Mouse (Mus musculus): ENCODE measurements at regions not wholly inside any gene's neighbourhood (a gene's known extent, or its start where the extent isn't known, plus 50 kb on each side); places are given as distances from the start of the nearest gene placed in this dataset.

DNA sequence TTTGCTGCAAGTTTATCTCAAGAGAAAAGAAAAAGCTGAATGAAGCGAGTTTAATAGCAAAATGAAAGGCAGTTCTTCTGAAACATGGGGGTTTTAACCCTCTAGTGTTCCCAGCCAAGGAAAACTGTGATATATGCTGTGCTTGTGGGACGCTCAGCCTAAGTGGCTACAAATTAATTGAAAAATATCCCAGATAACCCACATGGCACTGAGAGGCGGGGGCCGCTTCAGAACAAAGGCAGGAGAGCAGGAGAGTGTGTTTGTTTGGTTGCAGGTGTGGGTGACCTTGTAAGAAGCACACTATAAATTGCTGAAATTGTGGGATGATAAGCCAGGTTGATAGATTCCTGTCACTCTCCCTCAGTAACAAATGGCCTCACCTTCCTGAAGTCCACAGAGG lies 154.7 kb upstream of the Mpped2 start:
- DNase-seq (ENCODE audit: low read depth, low spot score) = no peak

DNA sequence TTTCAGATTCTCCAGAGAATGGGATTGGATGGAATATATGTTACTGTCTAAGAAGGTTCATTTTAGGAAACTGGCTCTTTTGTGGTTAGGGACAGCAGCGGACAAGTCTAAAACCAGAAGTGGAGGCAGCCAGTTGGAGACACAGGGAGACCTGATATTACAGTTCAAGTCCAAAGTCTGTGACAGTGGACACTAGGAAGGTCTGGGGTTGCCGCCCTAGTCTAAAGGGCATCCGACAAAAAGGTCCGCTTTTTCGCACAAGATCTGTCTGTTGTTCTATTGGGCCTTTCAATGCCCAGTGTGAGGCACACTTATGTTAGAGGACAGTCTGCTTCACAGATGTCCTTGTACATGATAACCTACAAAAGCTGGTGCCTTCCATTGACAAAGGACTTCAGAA lies 152.9 kb upstream of the Mpped2 start:
- no peak for DNase-seq (ENCODE audit: low read depth, low spot score)

DNA sequence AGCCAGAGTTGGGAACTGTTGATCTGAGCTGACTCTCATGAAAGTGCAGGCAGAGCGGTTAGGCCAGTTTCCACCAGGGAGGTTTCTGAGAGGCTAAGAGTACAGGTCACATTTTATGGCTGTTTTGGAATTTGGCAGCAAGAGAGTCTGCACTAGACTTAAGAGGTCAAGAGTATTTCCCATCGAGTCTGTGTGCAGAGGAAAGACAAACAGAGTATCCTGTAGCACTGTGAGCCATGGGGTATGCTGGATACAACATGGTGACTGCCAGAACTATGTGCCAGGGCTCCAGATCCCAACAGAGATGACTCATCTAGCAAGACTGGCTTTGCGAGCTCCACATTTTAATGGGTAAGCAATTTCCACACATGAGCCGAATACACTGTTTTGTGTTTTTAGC lies 146.0 kb upstream of the Mpped2 start:
- DNase-seq (ENCODE audit: low read depth, low spot score) = no peak

DNA sequence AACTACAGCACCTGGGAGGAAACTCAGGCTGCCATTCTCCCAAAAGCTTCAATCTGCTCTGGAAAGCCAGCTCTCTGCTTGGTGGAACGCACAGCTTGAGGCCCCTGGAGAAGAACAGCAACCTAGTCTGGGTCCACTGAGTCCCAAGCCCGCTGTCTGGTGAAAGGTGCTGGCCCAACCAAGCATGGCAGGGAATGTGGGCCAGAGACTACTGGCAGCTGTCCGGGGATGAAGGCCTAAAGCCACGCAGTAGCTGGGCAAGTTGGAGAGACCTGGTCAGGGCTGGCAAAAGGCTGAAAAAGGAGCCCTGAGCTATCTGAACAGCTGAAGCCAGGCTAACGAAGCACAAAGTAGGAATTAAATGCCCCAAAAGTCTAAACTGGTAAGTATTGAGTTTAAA lies 139.4 kb upstream of the Mpped2 start:
- DNase-seq (ENCODE audit: low read depth, low spot score) = no peak

DNA sequence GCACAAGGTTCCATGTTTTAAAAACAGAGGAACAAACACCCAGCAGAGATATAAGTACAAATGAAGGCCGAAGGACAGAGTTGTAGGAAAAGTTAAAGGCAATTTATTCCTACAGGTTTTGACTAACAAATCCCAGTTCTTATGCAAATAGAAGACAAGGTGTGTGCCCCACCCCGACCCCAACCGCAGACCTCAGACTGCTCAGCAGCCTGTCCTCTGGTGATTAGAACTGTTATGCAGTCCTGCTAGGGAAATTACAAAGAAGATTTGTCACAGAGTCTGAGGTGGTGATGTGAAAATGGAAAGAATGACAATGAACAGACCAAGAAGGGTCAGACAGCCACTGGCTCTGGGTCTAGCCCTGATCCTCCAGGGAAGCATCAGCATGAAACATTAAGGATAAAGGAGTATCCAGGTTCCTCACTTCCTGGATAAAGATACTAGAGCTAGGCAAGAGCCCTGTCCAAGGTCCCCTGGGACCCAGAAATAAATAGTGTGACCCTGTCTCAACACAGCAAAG lies 131.4 kb upstream of the Mpped2 start:
- no peak for DNase-seq (ENCODE audit: low read depth, low spot score)

DNA sequence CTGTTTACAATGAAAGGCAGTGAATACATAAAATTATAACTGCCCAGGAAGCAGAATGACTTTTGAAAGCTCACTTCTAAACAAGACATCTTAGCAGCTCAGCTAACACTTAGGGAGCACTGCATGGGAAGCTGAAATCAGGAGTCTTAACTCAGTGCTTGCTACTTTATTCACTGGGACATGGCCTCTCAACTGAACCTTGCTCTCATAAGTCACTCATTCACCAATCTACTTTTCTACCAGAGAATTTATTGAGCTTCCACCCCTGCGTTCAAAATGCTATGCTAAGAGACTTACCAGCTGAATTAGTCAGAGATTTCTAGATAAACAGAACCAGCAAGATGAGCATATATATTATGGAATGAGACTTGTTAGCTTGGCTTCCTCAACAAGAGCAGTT lies 122.8 kb upstream of the Mpped2 start:
- DNase-seq (ENCODE audit: low read depth, low spot score) = no peak

DNA sequence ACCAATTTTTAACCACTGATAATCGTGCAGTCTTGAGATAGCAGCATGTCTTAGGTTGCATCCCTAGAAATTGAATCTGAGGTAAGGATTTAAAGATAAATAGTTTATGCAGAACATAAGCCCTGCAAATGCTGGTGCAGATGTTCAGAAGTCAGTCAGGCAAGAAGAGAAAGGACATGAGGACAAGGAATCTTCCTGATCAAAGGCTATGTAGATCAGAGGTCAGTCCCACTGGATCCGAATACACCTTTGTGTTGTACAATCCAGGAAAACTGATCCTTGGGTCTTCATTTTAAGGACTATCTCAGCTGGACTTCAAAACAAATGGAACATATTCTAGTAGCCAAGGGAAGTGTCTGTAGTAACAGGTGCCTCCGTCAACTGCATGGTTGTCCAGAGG lies 121.7 kb upstream of the Mpped2 start:
- DNase-seq (ENCODE audit: low read depth, low spot score) = no peak

- DNase-seq (ENCODE audit: low read depth, low spot score) = no peak
These were observed 121.2 kb upstream of the Mpped2 start for GRCm38 (mm10) chr2:106571913-106572312.

DNA sequence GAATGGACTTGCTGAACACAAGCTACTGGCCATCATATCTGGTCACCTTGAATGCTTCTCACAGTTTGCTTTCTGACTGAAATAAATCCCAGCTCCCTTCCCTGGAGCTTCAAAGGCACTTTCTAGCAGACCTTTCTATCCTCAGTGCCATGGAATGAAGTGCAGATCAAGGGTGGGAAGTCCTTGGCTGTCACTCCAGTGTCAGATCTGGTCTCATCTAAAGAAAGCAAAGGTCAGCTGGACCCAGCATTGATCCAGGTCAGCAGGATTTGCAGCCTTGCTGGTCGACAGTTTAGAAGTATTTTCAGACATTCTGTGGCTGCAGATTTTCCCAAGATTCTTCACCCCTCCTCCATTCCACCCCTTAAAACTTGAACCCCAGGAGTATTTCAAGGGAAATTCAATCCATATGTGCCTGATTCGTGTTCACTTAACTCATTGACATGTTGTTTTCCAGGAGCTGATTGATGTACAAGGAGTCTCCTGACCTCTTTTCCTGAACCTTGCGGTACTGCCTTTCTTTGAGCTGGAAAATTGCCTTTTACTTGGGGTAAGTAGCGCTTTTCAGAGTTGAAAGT lies 116.2 kb upstream of the Mpped2 start:
- DNase-seq (ENCODE audit: low read depth, low spot score) = peak; percentile 79

DNA sequence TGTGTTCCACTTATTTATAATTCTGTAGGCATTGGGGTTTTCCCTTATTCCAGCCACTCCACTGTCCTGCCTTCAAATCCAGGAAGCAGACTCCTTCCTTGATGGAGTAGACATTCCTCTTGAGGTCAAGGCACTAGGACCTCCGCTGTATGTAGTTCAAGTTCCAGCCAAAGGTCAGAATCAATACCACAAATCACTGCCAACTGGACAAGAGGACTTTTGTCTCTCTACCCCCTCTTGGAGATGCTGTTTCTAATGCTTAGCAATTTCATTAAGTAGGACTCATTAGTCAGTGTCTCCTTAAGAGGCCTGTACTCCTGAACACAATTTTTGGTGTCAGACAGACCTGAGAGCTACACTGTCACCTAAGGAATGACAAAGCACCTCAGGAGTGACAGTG lies 115.0 kb upstream of the Mpped2 start:
- DNase-seq (ENCODE audit: low read depth, low spot score) = peak; percentile 68

DNA sequence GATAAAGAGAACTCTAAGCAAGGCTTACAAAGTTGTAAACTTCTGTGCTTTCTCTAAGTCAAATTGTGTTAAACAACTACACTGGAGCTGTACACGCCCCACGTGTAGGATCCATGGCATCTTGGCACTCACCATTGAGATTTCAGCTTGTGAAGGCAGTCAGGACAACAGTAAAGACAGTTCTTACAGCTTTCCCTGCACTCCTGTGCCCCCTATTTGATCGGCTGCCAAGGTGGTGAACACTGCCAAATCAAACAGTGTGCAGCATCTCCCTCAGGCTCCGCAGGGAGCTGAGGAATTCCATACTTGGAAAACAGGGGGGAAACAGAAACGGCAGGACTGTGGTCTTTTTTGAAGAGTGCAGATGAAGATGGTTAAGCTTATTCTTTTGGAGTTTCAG lies 112.4 kb upstream of the Mpped2 start:
- DNase-seq (ENCODE audit: low read depth, low spot score) = no peak

DNA sequence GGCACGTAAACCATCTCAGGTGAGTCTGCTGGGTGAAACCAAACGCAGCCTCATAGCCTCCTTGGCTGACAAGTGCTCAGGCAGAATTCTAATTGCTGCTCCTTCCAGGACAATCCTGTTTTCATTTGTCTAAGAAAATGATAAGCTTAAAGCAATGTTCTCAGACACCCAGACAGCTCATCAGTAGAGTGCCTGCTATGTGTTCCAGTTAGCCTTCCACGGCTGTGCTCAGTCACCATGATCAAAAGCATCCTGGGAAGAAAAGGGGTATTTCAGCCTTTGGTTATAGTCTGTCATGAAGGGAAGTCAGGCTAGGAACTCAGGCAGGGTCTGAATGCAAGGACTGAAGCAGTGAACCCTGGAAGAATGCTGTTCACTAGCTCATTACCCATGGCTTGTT lies 71.8 kb upstream of the Mpped2 start:
- no peak for DNase-seq (ENCODE audit: low read depth, low spot score)

DNA sequence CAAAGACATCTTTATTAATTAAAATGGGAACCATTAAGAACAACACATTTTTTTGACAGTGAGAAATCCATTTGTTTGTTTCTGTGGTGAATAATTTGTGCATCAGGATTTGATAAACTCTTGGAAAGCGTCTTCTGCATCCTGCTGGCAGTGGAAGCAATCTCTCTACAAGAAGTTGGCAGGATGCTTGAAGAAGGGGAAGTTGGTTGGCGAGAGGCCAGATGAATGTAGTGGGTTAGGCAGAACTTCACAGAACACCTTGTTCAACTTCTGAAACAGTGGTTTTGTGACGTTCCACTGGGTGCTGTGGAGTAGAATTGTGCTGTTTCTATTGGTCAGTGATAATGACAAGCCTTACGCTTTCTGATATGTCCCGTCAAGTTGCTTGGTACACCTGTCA lies 70.7 kb upstream of the Mpped2 start:
- no peak for DNase-seq (ENCODE audit: low read depth, low spot score)

GRCm38 (mm10) chr2:106623680-106624079 lies 69.4 kb upstream of the Mpped2 start:
- no peak for DNase-seq (ENCODE audit: low read depth, low spot score)

DNA sequence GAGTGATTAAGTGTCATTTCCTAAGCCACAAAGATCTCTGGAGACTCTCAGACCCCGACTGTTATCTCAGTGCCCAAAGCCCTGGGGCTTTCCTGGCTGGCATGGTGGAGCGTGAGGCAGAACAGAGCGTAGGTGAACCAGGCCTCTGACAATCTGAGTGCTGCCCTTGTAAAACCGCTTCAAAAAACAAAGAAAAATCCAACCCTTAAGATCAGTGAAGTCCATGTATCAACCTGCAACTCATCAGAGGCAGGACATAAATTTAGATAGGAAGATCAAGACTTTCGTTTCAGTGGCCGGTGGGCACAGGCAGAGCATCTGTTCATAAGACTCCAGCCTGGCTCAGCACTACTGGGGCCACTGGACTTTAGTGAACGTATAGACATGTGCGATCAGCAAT lies 61.1 kb upstream of the Mpped2 start:
- no peak for DNase-seq (ENCODE audit: low read depth, low spot score)
